Mouse (Mus musculus) neutrophil, adult 83 days (primary cell): Measurements from ENCODE around the gene Gm11096. TPM values are rescaled to one million over a fixed set of nuclear protein-coding genes. Genes with fewer than 3 reads are reported as not detected.

Experiments
- total RNA-seq, 2 experiments: library from RNA; stranded (reverse); gene quantifications; one replicate each; pipeline ENCODE4 v1.2.4; 2023

The Gm11096 gene
- total RNA-seq: not detected

DNA sequence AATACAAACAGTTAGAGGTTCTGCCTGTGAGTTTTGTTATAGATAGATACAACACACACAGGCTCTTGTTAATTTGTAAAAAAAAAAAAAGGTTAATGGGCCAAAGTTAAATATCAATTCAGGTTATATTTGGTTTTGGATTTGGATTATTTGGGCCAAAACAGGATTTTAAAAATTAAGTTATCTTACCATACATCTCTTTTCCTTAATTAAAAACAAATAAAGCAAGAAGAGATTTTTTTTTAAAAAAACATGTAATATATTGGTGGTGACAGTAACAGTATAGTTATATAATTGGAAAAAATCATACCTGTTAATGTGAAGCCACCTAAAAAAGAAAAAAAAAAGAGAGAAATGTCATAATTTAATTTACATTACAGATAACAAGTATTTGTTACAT lies at the start of gene Gm11096:
Gene Gm11096, plus strand, starts transcription at position 301 of the 400 bp plus-strand sequence.

